Mouse (Mus musculus) pancreas, adult 10 weeks (tissue): ENCODE results near the gene Sstr4. TPM values are rescaled to one million over a fixed set of nuclear protein-coding genes. Genes with fewer than 3 reads are reported as not detected.

Experiments used
- polyA plus RNA-seq: library from polyadenylated mRNA; stranded (reverse); fragments of 350-450 nt; fragmentation: Illumina TruSeq; extraction: RNeasy Lipid Tissue Mini Kit (QIAGEN cat#74804); gene quantifications from one replicate; pipeline ENCODE4 v1.2.3, GENCODE M21; 2015; ENCODE audit warnings: low read depth, low replicate concordance; ENCODE audit not compliant: insufficient read depth

Sstr4 gene
- polyA plus RNA-seq = 1.2 TPM

DNA sequence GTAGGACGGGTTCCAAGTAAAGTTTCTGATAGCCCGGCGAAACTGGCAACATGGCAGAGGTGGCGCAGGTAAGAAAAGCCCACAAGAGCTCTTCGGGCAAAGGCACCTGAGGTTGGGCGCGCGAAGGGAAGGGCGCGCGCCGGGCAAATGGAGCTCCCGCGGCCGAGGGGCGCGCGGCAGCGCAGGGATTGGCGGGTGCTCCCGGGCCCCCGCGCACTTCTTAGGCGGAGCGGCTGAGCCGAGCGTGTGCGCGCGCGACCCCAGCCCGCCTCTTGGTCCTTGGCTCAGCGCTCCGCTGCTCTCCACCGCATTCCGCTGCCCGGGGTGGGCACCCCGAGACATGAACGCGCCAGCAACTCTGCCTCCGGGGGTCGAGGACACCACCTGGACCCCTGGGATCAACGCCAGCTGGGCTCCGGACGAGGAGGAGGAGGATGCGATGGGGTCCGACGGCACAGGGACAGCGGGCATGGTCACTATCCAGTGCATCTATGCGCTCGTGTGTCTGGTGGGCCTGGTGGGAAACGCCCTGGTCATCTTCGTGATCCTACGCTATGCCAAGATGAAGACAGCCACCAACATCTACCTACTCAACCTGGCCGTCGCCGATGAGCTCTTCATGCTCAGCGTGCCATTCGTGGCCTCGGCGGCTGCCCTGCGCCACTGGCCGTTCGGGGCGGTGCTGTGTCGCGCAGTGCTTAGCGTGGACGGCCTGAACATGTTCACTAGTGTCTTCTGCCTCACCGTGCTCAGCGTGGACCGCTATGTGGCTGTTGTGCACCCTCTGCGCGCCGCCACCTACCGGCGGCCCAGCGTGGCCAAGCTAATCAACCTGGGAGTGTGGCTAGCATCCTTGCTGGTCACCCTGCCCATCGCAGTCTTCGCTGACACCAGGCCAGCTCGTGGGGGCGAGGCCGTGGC is at the start of gene Sstr4:
TSS of gene Sstr4 (plus strand) at position 214 of the 921 bp plus-strand sequence.

DNA sequence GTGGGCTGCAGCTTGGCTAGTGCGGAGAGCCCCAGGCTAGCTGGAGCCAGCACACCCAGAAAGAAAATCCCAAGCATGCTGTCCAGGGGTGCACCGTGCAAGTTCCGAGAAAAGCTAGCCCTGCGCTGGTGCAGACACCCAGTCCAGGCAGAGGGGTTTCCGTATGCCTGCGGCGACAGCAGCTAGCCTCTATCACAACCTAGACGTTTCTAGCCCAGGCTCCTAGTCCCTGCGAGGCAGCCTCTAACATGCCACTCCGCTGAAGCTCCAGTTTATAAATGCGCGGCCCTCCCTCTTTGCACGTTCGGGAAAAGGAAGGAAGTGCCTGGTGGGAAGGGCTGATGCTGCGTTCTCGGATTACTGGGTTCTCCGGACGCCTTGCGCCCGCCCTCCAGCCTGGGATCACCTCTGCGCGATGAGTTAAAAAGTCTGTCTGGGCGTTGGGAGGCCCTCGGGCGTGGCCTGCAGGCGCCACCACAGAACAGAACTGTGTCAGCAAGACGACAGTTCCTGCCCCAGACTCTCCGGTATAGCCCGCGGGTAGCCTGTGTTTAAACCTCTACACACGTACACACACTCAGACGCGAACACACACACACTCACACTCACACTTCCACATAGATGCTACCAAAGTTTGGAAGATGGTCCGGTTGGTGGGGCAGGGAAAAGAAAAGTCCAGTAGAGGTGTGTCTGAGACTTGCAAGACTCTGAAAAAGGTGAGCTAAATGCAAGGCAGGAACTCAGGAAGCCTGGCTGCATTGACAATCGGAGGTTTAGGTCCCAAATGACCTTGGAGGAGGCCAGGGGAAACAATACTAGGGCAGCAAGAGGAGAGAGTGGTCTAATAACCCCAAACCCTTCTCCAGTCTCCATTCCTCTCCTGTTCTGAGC is 13.0 kb downstream of the Sstr4 start, which contains the start of gene Thbd:
TSS of gene Thbd (minus strand) at position 319 of the 891 bp plus-strand sequence.

DNA sequence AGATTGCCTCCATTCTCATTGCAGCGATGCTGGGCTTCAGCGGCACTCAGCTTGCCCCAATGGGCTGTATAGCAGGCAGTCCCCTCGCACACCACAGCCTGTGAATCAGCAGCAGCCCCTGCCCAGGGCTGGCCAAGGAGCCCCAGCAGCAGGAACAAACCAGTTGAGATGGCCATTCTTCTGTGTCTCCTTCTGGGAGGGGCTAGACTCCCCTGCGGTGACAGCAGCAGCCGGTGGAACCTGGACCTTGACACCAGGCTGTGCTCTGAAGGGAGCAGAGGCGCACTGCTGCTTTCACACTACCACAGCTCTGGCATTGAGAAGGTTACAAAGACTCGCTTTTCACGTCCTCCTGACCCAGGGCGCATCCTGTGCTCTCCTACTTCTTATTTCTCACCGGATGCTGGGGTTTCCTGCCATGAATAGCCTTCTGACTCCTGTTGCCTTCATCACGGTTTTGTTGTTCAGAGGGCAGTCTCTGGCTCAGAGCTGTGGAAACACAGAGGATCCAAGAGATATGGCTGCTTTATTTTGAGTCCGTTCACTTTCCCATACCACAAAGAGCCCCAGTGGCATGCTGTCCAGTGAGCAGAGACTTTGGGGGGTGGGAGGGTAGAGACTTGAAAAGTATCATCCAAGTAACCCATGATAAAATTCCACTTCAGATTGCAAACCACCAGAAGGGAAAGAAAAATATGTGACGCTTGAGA is 48.3 kb downstream of the Sstr4 start, which contains the start of gene Cd93:
TSS of gene Cd93 (minus strand) at position 315 of the 710 bp plus-strand sequence.

Other genes starting within 250 kb of the Sstr4 start
- gene Thbd, start 12.8 kb downstream of the Sstr4 start, polyA plus RNA-seq = 37.8 TPM
- gene Cd93, start 48.2 kb downstream of the Sstr4 start, polyA plus RNA-seq = 10.1 TPM